ENCODE assay signal across 8 mouse cellular contexts in the genomic region with DNA sequence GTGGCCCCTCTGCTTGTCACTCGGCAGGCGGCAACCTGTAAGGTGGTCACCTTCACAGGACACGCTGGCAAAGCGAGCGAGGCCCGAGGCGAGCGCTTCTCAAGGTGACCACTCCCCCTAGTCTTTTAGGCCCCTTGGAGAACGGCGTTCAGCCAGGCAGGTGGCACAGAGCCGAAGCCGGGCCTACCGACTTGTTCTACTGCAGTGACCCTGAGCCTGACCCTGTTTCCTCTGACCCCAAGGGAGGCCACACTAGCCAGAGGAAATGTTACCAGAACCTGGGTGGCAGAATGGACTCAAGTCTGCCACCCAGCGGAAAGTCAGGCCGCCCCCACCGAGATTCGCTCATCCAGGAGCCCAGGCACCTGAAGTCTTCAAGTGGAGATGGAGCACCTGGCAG.
DNase-seq lines count a peak whose midpoint lies in the region; ATAC-seq and TF ChIP-seq lines count a peak whose summit lies in the region.

No protein-coding gene starts in this region.

- no peaks in the 10 kb centered on the region for H3K4me1 ChIP-seq in bone marrow macrophage, adult 2 months (ENCODE audit: control insufficient read depth, insufficient read depth, low read length)
- peaks cover 43% of the 10 kb centered on the region for H3K4me1 ChIP-seq in forebrain, embryonic 12.5 days
- peaks cover 6% of the 10 kb centered on the region; the same call in 1 of the 2 replicates for H3K4me1 ChIP-seq in liver, embryonic 12.5 days
- H3K4me1 ChIP-seq in small intestine, adult 2 months (ENCODE audit: control insufficient read depth, insufficient read depth, insufficient read length, low read length): no peaks in the 10 kb centered on the region

- H3K4me3 ChIP-seq in left cerebral cortex, adult 2 months: 0 out of 2 replicates have a peak overlapping the region, but pooled peaks have one; percentile 2
- no peak overlapping the region for H3K4me3 ChIP-seq in bone marrow macrophage, adult 2 months (ENCODE audit: insufficient read depth, low read length)
- H3K4me3 ChIP-seq in forebrain, embryonic 12.5 days (replicated peaks): no peak overlapping the region; the same call in 1 of the 2 replicates
- no peak overlapping the region for H3K4me3 ChIP-seq in liver, embryonic 12.5 days
- no peak overlapping the region for H3K4me3 ChIP-seq in small intestine, adult 2 months (ENCODE audit: low read depth, low read length)

- DNase-seq in left cerebral cortex, adult 2 months (ENCODE audit: extremely low spot score in 1 of 2, low spot score in 2 of 2): peak in 1 of 2 experiments; percentile 31
- DNase-seq in left cerebral cortex, adult 8-10 months (ENCODE audit: low spot score in 2 of 2): no peak
- peak; percentile 18 for DNase-seq in induced T-regulatory cell, adult 2 months (ENCODE audit: low read depth)
- DNase-seq in spleen, postnatal 4 days (ENCODE audit: low spot score in 2 of 2): no peak

- no peak for TF ChIP-seq POLR2A in bone marrow macrophage, adult 2 months (IDR thresholded peaks at IDR 0.05; ENCODE audit: borderline replicate concordance, low read depth, low read length)
- TF ChIP-seq POLR2A in small intestine, adult 2 months (IDR thresholded peaks at IDR 0.05; ENCODE audit: low read depth, low read length): no peak

- no peaks in the 10 kb centered on the region for H3K9me3 ChIP-seq in forebrain, embryonic 12.5 days
- H3K9me3 ChIP-seq in liver, embryonic 12.5 days (replicated peaks): no peaks in the 10 kb centered on the region

- H3K4me2 ChIP-seq in forebrain, embryonic 12.5 days: peak overlapping the region; percentile 42
- H3K4me2 ChIP-seq in liver, embryonic 12.5 days: peak overlapping the region; percentile 25

- no peak overlapping the region for H3K9ac ChIP-seq in forebrain, embryonic 12.5 days
- no peak overlapping the region for H3K9ac ChIP-seq in liver, embryonic 12.5 days

- intact Hi-C loops in left cerebral cortex, adult 2 months (cut with DNase I): loop anchor here (1.0 kb wide), 1 partner anchor 65 kb away; no protein-coding TSS in a partner anchor

- no peak for ATAC-seq in forebrain, embryonic 12.5 days (ENCODE audit: low FRiP score)
- ATAC-seq in liver, embryonic 12.5 days: no peak

- no peaks in the 10 kb centered on the region for H3K36me3 ChIP-seq in forebrain, embryonic 12.5 days (replicated peaks)
- H3K36me3 ChIP-seq in liver, embryonic 12.5 days: no peaks in the 10 kb centered on the region
- no peaks in the 10 kb centered on the region for H3K36me3 ChIP-seq in small intestine, adult 2 months (ENCODE audit: control insufficient read depth, insufficient read depth, low read length)

- no peak overlapping the region for H3K27ac ChIP-seq in left cerebral cortex, adult 2 months
- no peak overlapping the region for H3K27ac ChIP-seq in bone marrow macrophage, adult 2 months (ENCODE audit: insufficient read depth, low read depth, low read length)
- peak overlapping the region; percentile 63 for H3K27ac ChIP-seq in forebrain, embryonic 12.5 days
- no peak overlapping the region for H3K27ac ChIP-seq in liver, embryonic 12.5 days
- H3K27ac ChIP-seq in small intestine, adult 2 months (ENCODE audit: insufficient read depth, low read depth, low read length): no peak overlapping the region

- peak; percentile 65 for TF ChIP-seq CTCF in left cerebral cortex, adult 2 months (IDR thresholded peaks at IDR 0.05)
- TF ChIP-seq CTCF in bone marrow macrophage, adult 2 months (IDR thresholded peaks at IDR 0.05; ENCODE audit: low read depth, low read length): peak; percentile 40; the same call in 1 of the 2 replicates
- TF ChIP-seq CTCF in small intestine, adult 2 months (IDR thresholded peaks at IDR 0.05; ENCODE audit: extremely low read depth, insufficient read length, insufficient replicate concordance, low read depth, low read length): peak; percentile 45; the same call in 1 of the 2 replicates

- peaks cover 25% of the 10 kb centered on the region for H3K27me3 ChIP-seq in forebrain, embryonic 12.5 days
- peaks cover 63% of the 10 kb centered on the region for H3K27me3 ChIP-seq in liver, embryonic 12.5 days (replicated peaks)
- no peaks in the 10 kb centered on the region; the same call in 1 of the 2 replicates for H3K27me3 ChIP-seq in small intestine, adult 2 months (ENCODE audit: control insufficient read depth, insufficient read depth, low read length)

- WGBS in forebrain, embryonic 12.5 days: 11% methylated on average over 17 of the region's 17 CpGs
- 10% methylated on average over 17 of the region's 17 CpGs for WGBS in liver, embryonic 12.5 days (ENCODE audit: insufficient replicate concordance)
- WGBS in small intestine, adult 2 months: 27% methylated on average over 17 of the region's 17 CpGs
